Mouse (Mus musculus): Measurements from ENCODE around the gene Onecut1.

Gene Onecut1

DNA sequence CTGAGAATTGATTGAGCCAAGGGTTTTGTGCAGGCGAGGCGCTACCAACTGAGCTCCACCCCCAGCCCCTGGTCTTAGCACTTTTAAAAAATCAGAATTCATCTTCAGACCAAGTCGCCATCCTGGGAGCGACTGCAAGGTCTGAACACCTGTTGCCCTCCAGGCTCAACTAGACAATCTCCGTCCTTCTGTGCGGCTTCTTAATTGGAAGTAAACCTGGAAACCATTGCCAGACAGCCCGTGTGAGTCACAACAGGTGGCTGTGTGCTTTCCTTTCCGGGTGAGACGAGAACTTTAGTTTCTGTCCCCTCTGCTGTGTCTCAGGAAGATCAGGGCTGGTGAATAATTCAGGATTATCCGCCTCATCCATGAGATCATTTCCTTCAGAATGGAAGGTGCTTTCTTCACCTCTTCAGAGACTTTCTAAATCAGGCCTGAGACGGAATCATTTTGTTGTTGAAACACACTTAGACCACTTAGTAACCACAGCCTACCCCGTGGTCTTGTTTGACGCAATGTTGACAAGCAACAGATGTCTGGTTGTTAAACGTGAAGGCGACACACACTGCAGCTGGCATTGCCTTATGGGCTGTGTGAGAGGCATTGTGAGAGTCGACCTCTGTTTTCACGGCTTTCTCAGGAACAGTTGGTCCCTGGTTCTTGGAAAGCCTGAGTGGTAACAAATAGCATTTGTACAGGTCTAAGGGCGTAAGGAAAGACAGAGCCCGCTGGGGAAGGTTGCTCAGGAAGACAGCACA, 51.1 kb downstream of the Onecut1 start:
- no peak for DNase-seq

DNA sequence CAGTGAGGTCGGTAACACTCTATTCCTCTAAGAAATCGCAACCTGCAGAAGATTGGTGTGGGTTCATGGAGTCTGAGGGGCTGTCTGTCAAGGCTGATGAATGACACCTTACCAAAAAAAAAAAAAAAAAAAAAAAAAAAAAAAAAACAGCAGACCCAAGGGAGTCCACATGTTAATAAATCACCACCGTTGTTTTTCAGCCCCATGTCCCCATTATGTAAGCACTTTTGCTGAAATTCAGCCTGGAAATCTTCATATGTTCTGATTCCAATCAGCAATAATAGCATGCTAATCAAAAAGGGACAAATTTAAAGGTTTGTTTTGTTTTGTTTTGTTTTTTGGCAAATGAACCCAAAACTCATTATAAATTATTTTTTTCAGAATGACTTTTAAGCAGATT, 53.9 kb downstream of the Onecut1 start:
- DNase-seq = no peak

DNA sequence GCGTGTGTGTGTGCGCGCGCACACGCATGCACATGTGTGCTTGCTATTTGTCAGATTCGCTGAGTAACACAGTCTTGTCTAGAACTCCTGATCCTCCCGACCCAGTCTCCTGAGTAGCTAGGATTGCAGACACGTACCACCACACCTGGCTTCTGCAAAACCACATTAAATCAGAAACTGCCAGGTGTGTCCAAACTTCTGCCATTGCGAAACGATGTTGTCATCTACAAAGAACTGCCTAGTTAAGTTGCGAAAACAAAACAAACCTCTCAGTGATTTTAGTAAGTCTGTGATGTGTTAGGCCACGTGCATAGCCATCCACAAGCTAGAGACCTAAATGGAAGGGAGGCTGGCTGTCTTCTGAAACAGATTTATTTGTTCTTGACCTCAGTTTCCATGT, 58.7 kb downstream of the Onecut1 start:
- no peak for DNase-seq

DNA sequence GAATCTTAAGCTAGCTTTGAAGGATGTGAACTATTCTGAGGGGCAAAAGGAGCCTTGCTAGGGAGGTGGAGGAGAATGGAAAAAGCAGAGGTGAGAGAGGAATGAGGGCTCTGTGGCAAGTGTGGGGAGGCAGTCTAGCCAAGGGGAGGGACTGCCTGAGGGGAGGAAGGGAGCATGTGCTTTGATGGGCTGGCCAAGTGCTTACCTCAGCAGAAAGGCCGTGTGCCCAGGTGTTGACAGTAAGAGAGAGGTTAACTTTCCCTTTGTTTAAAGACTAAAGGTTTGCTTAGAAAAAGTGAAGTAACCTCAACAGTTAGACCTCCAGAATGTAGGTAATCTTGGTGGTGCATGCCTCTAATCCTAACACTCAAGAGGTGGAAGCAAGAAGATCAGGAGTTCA, 59.7 kb downstream of the Onecut1 start:
- no peak for DNase-seq

DNA sequence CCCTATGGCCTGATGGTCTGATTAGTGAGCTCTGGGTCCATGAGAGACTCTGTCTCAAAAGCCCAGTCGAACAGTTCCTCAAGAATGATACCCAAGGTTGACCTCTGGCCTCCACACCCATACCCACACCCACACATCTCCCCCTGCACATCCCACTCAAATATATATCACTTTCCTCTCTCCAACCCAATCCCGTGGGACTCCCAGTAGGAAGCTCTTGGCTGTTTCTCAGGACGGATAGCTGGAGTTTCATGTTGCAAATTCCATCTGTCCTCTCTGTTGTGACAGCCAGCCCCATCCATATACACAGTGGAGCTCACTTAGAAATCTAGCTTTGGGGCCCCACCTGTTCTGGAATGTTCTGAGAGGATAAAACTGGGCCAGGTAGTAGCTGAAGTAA, 61.2 kb downstream of the Onecut1 start:
- DNase-seq = no peak

GRCm38 (mm10) chr9:74923291-74923977, 61.7 kb downstream of the Onecut1 start:
- peak; percentile 33 for DNase-seq

DNA sequence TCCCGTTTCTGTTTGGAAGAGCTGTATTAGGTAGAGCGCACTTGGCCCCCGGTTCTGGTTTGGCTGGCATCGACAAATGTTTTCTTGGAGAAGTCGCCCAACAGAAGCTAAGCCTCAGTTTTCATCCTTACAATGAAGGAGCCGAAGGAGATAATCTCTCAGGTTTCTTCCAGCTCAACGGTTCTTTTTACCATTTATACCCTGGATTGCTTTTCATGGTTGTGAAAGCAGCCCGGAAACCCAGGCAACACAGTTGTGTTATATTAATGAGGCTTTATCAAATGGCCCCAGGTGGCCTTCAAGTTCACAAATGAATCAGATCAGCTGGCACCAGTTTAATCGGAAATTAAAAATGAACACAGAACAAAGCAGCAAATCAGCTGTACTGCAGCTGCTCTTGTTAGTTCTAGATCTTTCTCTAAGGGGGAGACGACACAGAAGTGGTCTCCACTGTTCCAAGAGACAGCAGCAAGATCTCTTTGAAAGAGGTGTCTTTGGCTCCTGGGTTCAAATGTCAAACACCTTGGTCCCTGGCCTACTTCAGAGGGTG, 63.6 kb downstream of the Onecut1 start:
- no peak for DNase-seq

DNA sequence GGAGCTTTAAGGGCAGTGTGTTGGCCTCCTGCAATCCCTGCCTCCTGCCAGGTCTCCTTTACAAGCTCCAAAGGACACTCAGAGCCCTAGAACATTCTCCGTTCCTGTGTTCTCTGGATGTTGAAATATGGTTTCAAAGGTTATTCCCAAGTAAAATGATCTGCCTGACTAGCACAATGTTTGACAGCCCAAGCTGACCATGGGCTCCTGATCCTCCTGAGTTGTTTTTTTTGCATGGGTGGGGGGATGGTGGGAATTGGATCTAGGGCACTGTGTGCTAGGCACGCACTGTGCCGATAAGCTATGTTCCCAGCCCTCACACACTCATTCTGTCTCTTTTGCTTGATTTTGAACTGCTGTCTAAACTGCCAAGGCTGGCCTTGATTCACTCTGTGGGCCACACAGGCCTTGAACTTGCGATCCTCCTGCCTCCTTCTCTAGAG, 68.3 kb downstream of the Onecut1 start:
- no peak for DNase-seq

- DNase-seq = no peak
These were observed 68.9 kb downstream of the Onecut1 start for GRCm38 (mm10) chr9:74930653-74931052.

DNA sequence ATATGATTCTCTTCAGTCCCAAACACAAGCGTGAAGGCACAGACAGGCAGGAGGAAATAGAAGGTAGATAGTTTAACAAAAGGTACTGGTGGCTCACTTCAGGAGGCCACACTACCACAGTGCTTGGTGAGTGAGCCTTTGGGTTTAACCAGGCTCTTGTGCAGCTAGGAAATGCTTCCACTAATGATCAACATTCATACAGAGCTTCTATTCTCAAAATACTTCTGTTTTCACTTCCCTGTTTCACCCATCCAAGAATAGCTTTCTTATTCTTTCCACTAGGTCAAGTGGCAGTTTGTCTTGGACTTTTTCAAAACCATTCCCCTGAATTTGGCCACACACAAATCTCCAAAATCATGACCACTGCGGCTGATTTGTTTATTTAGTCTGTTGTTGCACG, 73.6 kb downstream of the Onecut1 start:
- no peak for DNase-seq

DNA sequence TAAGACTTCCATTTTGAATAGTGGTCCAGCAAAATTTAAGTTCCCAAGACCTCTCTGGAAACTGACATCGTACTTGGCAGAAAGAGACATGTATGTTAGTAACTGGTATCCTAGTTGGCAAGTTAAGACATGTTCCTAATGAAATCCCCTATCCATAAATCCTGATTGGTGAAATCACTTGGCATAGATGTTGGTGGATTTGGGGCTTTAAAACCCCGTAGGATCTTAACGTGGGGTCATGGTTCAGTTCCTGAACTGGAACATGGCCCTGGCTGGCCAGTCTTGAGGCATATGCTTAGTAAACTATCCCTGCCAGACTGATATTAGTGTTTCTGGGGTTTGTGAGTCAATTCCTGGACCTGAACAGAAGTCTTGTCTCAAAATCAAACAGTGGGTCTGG, 76.0 kb downstream of the Onecut1 start:
- DNase-seq = no peak

DNA sequence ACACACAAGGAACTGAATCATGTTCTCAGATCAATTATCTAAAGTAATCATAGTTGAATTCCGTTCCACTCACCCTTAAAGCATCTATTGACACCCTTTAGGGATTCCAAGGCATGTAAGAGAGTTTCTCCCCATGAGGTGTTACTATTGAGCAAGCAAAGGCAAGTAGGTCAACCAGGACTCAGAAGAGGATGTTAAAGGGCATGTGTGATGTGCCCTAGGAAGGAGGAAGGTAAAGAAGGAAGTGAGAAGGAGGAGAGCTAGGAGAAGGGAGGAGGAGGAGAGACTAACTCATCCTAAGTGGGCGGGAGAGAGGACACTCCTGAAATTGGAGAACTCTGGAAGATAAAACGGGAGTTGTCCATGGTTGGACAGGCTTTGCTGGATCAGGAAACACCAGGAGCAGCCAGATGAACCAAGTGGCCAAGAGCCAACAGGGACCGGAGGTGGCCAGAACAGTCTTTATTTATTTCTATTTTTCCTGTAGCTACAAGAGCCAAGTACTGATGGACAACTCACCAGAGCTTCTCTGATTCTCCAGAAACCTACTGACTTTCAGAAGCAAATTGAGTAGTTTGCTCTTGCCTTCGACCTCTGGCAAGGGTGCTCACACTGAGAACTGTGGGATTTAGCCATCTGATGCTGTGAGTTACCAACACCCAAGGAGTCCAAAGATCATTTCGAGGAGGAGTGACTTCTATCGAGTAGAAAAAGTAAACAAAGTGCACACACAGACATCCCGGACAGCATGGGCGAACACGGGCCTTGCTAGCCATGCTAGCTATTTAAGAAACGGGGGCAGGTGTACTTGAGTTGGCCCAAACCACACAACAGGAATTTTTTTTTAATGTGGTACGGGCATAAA, 77.2 kb downstream of the Onecut1 start:
- DNase-seq = peak; percentile 53
